Mouse (Mus musculus): ENCODE results near the gene Dync1i1. TPM values are rescaled to one million over a fixed set of nuclear protein-coding genes. Genes with fewer than 3 reads are reported as not detected.

Dync1i1 gene
- total RNA-seq, 2 experiments from 2014 or later: 133 to 144 TPM

DNA sequence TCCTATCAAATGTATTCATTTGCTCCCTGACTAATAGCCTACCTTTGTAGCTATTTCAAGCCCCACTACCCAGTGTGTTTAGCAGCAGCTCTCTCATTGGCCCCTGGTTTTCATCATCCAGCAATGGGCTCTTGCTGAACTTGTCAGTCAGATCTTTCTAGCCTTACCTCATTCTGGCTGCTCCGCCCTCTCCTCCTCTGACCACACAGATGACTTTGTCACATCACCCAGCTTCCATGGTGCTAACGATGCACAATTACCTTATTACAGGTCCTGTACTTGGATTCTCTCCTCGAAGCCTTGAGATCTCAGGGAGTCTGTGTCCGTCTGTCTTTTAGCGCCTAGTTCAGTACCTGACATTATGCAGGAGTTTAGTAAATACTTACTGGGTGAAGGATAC lies 120.7 kb downstream of the Dync1i1 start:
- no peak for DNase-seq (ENCODE audit: extremely low spot score in 1 of 2, low spot score in 1 of 2)

DNA sequence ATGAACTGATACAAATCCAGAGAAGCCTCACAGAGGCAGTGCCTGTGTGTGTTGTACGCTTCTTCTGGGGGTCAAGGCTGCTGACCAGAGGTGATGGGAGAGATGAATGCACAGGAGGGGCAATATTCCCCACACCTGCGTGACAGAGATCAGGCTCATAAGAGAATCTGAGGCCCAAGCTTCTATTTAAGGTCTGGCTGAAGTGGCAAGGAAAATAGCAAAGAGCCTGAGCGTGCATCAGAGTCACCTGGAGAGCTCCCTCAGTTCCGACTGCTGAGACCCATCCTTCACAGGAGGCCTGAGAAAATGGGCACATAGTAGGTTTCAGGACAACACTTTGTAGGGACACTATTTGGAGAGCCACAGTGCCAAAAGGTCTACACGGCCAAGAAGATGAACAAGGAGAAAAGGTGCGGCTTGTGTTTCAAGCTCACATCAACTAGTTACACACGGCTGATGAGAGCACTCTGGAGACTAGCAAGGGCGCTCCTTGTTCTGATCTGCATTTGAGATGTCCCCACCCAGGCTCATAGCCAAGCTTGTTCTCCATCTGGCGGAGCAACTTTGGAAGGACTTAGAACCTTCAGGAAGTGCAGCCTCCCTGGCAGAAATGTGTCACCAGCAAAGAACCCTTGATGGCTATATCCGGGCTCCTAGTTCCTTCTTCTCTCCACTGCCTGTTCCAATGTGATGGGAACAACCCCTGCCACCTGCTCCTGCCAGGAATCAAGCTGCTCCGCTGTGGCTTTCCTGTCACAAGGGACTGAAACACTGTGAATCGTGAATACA lies 128.8 kb downstream of the Dync1i1 start:
- no peak for DNase-seq (ENCODE audit: extremely low spot score in 1 of 2, low spot score in 1 of 2)

DNA sequence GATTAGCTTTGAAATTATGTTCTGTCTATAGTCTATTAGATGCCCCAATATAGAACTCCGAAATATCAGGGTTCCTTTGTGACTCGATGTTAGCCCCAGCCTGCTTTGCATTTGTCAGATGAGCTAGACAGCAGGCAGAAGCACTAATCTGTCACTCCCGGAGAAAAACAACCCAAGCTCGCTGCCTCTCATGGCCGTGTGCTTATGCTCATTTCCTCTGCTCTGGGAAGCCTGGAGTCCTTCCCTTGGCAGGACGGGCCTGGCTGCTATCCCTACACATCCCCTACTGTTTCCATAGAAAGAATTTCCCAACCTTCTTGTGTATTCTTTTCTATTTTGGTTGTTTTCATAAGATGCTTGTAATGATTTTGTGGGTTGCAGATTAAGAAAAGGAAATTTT lies 130.1 kb downstream of the Dync1i1 start:
- DNase-seq (ENCODE audit: extremely low spot score in 1 of 2, low spot score in 1 of 2): no peak

DNA sequence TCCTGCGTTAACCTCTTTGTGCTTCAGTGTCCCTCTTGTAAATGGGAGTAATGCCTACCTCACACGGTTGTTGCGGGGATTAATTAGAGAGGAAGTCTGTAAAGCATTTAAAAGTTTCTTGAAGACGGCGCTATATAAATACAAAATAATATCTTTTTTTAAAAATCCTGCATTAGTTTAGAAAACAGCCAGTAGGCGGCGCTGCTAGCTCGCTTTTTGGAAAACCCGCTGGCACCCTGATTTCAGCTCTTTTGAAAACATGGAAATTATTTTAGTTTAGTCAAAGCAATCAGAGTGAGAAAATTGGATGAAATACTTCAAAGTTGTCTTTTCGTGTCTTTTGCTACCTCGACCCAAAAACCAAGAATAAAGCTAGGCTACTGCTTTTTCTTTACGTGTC lies 132.9 kb downstream of the Dync1i1 start:
- DNase-seq (ENCODE audit: extremely low spot score in 1 of 2, low spot score in 1 of 2): peak in 1 of 2 experiments; percentile 79

DNA sequence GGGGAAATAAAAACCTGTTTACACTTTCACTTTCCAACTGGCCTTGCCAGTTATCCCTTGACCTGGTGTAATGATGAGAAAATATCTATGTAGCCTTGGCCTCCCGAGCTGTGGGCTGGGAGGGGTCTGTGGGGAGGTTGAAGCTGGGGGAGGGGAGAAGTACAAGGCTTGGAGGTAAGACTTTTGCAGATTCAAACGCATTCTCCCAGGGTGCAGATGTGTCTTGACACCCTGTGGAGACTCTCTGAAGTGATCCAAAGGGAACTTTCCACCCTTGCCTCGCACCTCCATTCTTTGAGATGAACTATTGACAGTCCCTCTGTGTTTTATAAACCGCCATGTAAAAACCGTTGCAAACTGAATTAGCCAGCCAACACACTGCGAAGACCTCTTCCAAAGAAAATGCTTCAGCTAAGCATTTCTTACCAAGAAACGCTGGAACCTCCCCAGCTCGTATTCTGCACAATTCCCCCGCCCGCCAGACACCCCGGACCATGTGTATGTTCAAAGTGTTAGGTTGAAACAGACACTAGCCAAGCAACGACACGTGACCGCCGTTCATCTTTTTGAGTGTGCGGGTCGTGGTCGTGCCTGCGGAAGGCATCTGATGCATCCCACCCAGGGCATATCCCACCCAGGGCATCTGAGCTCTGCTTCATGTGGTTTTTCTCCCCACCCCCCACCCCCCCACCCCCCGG lies 133.6 kb downstream of the Dync1i1 start:
- DNase-seq (ENCODE audit: extremely low spot score in 1 of 2, low spot score in 1 of 2): no peak

DNA sequence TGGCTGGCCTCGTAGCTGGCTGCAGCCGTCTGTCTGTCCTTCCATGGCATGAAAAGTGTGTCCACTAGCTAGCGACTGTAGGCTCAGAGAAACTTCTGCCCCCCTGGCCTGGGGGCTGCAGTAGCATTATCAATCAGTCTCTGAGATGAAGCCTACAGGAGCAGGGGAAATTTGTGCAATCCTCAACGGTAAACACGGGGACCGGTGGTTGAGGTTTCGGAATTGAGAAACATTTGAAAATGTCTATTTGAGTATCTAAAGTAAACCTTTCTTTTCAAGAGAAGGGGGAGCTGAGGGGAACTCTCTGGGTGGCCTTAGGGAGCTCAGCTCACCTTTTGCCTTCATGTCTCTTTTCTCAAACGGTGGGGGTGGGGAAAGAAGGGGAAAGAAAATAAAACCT lies 134.2 kb downstream of the Dync1i1 start:
- no peak for DNase-seq (ENCODE audit: extremely low spot score in 1 of 2, low spot score in 1 of 2)

DNA sequence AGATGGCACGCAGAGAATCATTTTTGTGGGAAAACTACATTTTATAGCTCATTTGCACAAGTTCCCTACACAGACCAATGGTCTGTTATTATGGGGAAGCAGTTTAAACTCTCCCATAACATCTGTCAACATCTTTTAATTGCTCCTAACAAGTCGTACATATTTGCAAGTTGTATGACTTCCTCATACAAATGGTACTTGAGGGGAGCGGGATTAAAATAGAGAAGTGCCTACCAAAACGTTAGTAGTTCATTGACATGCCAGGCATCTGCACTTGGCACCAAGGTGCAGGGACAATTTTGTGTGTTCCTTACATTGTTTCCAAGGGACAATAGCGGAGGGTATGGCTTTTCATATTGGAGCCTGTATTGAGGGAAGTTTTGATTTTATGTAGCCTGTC lies 140.7 kb downstream of the Dync1i1 start:
- no peak for DNase-seq (ENCODE audit: extremely low spot score in 1 of 2, low spot score in 1 of 2)

DNA sequence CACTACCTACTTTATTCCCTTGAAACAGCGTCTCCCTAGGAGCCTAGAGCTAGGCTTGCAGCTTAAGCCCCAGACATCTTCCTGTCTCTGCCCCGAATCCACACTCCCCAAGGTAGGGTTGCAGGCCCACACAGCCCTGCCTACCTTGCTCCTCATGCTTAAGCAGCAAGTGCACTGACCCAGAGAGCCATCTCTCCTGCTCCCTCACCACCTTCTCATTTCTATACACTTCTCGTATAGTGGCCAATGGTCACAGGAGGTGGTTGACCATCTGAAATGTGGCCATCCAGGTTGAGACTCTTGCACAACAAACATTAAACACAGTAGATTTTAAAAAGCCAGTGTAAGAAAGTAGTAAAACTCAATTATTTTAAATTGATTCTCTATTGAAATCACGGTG lies 141.8 kb downstream of the Dync1i1 start:
- no peak for DNase-seq (ENCODE audit: extremely low spot score in 1 of 2, low spot score in 1 of 2)

DNA sequence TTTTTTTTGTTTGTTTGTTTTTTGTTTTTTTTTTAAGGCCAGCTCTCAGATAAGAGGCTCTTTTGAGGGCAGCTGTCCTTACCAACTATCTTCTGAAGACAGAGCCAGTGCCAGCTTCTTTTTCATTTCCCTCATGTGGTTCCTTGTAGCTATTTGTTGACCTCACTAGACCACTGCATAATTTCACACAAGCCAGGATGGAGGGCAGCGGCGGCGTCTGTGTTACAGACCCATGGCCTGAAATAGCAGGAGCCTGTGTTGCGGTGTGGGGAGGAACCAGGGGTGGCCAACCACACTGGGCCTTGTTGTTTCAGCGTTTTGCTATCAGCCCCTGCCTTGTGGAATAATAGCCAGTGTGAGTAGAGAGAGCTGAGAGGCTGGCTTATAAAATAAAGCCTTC lies 145.6 kb downstream of the Dync1i1 start:
- no peak for DNase-seq (ENCODE audit: extremely low spot score in 1 of 2, low spot score in 1 of 2)

DNA sequence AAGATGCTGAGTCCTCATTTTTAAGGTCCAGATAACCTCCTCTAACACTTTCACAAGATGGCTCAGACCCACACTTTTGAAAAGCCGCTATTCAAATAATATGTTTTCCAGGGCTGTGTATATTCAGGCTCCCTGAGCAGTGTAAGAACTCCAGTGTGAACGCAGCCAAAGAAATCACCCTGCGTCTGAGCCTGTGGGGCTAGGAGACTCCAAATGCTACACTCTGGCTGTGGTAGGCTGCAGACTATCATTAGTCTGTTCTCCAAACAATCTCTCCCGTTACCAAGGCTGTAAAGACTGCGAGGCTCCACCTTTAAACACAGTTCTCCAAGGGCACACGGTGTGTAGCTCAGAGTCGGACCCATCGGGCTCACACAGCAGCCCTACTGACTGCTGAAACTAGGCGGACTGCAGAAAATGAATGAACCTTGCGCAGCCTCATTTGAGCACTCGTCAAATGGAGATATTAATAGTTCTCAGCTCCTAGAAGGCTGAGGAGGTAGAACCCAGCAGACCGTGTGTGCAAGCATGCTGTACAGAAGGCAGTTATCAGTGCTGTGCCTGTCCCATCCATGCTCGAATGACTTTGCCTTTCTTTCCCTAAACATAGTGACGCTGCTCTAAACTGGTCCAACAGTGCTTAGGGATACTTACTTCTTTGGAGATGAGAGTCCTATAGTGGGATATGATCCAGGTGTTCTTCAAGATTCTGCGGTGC lies 146.3 kb downstream of the Dync1i1 start:
- DNase-seq (ENCODE audit: extremely low spot score in 1 of 2, low spot score in 1 of 2): no peak

DNA sequence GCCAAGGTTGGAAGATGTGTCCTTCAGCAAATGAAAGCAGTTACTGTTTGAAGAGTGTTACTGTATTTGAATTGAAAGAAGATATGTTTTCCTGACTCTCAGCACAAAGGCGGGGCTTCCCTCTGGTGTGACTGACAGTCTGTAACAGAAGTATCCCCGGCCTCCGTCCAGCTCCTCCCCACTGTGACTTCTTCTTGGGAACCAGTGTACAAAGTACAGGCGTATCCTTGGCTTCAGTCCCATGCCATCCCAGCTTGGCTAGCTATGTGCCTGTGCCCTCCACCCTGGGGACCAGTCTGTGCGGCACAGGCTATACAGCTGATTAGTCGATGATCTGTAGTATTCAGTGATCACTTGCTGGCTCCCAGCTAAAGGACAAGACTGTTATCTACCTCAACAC lies 163.9 kb downstream of the Dync1i1 start:
- no peak for DNase-seq (ENCODE audit: extremely low spot score in 1 of 2, low spot score in 1 of 2)

DNA sequence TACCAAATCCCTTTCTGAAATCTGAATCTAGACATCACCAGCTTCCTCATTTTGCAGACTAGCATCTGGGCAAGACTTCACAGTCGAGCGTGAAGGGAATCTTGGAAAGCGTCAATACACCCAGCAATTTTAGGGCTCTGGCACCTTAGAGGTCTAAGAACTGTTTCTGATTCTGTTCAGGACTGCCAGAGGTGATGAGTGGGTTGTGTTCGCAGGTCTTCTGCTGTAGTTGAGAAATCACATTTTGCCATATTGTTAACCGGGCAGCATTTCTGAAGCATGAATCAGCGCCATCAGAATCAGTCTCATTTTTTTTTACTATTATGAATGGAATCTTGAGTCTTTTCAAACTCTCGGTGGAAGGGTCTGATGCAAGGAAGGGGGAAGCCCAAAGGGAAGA lies 185.9 kb downstream of the Dync1i1 start:
- no peak for DNase-seq (ENCODE audit: extremely low spot score in 1 of 2, low spot score in 1 of 2)

DNA sequence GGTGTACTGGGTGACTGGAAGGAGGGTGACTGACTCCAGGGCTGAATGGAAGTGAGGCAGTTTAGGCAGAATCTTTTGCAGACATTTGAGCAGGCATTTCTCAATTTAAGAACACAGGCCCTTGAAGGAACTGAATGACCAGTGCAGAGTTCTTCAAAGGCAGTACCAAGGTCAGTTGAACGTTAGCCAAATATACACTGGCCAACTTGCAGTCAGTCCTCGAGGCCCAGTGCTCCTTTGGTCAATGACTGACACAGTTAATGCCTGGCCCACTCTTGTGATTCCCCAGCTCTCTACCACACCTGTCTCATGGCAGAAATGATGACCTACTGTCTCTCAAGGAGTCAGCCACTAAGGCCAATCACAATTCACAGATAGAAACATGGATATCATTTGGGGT lies 189.6 kb downstream of the Dync1i1 start:
- no peak for DNase-seq (ENCODE audit: extremely low spot score in 1 of 2, low spot score in 1 of 2)

DNA sequence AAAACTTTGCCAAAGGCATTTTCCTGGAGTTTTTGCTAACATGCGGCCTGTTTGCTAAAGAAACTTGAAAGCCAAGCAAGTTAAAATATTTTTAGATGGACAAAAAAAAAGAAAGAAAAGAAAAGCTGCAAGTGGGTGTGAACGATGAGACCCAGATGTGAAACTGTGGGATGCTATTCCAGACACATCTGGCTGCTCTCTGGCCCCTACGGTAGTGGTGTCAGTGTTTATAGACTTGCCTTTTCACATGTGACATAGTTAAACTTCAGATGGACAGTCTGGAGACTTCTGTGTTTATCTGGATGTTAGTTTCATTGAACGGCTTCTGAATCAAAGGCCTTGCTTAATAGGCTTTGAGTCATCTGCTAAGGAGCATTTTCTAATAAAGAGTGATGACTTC lies 195.2 kb downstream of the Dync1i1 start:
- no peak for DNase-seq (ENCODE audit: extremely low spot score in 1 of 2, low spot score in 1 of 2)

DNA sequence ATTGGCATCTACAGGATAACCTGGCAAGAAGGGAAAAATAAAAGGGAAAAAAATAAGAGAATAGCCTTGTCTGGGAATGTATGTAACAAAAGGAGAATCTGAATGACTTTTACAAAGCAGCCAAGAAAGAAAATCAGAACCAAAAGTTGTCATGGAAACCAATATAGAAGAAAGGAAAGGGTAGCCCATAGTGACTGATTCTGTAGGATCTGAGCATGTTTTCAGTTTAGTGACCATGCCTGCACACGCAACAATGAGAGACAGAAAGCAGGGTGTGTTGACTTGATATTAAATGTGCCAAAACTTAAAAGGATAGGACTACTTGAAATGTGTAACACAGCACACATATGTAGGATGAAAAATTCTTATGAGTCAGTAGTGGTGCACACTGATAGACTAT lies 197.2 kb downstream of the Dync1i1 start:
- no peak for DNase-seq (ENCODE audit: extremely low spot score in 1 of 2, low spot score in 1 of 2)

DNA sequence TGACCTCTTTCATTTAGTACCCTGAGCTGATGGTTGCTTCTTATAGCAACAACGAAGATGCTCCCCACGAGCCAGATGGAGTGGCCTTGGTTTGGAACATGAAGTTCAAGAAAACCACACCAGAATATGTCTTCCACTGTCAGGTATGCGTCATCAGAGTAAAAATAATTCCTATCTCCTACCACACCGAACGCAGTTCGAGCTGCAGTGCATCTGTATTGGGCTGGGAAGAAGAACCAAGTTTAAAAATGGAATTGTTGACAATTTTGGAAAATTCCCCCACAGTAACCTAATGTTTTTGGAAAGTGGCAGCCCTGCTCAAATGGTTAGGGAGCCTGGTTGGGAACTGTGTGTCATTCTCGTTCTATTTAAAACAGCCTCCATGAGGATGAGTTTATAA lies 197.7 kb downstream of the Dync1i1 start:
- no peak for DNase-seq (ENCODE audit: extremely low spot score in 1 of 2, low spot score in 1 of 2)

DNA sequence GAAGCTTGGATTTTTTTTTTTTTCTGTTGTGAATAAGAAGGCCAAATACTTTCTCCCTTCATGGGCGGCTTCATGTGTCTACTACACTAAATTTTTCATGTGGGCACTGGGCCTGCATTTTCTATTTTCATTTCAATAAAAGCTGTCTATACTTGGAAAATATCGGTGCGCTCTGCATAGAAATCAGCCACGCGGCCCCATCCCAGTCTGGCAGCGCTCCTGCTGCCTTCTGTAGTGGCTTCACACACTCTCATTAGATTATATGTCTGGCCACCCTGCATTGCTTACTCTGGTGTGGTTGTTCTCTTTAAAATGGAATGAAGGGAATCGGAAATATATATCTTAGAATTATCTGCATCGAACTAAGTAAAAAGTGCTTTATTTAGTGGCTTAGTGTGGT lies 204.7 kb downstream of the Dync1i1 start:
- DNase-seq (ENCODE audit: extremely low spot score in 1 of 2, low spot score in 1 of 2): peak in 1 of 2 experiments; percentile 17

DNA sequence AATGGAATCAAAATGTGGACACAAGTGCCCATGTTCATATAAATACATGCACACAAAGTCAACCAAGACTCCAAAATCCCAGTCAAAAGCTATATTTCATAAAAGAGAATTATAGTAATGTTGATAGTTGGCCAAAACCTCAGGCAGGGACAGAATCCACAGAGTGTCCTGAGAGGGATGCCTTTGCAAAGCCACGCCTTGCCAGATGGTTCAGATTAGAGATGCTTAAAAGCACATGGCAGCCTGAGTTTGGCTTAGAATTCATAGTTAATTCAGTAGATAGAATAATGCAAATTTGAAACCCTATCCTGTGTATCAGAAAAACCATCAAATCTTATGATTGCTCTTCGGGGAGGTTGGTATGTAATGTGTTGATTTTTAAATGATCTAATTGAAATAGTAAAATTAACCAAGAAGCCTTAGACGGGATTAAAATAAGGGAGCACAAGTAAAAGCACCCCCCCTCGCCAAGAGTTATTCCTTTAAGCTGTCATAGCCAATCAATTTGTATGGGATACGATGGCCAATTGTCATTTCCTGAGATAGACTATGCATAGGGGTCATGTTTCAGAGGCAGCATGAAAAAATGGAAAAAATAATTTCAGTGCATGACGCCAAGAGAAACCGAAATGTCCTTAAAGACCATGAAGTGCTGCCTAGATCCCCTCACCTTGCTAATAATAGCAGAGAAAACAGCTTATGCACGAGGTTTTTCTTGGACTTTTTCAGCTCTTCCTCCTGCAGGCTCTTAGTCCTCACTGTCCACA lies 210.3 kb downstream of the Dync1i1 start:
- DNase-seq (ENCODE audit: extremely low spot score in 1 of 2, low spot score in 1 of 2): no peak

DNA sequence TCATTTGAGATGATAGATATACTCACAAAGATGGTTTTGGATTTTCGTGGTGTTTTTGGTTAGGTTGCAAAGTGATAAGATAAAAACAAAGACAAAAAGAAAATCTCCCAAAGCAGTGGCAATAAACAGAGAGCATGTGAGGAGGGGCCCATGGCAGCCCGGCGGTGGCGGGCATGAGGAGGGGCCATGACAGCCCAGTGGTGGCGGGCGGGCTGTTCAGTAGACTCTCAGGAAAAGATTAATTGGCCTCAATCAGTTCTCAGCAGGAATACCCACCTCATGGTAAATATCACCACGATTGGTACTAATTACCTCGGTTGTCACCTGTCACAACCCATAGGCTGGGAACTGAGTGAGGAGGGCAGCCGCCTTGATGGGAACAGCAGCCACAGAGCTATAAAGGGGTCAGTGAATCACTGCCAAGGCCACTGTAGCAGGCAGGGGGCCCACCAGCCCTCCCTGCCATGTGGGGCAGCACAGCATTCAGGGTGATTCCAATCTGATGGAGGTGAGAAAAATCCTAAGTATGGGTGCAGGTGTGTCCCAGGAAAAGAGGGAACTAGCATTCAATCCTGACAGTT lies 224.5 kb downstream of the Dync1i1 start:
- no peak for DNase-seq (ENCODE audit: extremely low spot score in 1 of 2, low spot score in 1 of 2)

DNA sequence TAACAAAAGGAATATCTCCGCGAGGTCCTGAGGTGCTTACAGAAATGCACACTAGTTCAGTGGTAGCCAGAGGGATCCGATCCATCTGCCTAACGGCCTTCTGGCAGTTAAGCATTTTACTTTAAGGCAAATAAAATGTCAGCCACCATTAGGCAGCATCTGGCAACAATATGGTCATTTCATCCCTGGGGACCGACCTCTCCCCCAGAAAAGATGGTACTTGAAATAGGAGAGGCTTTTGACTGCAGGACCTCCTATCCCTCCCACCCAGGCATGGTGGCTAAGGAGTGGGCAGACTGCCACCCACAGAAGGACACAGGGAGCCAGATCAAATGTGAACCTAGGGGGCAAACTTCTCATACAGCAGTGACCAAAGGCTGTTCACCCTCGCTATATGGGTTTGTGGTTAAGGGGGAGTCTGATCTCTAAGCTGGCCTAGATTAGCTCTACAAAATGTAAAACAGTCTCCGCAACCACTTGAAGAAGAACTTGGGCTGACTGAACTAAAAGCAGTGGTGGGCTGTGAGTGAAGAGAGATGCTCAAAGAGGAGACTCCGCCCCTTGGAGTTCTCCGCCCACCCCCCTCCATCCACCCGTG lies 231.0 kb downstream of the Dync1i1 start:
- no peak for DNase-seq (ENCODE audit: extremely low spot score in 1 of 2, low spot score in 1 of 2)

Data from layer of hippocampus, postnatal 25 days (tissue).